In the genomic region with DNA sequence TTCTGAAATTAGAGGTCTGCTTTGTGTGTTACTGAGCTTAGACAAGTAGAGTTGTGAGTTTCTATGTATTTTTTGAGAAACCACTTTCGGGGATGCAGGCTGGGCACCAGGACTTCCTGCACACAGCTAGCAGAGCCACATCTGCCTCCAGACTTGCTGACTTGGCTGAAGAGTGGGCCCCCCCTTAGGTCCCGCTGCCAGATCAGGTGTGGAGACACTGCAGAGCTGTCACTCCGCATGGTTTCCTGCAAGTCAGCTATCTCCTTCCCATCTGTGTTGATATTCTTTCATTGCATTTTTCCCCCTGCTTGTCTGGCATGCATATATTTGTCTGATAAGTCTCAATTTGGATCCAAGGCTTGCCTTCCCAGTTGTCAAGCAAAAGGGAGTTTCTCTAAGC, we compare ENCODE assay signal across 16 mouse cellular contexts.
"Had no signal": no experiment of that assay in that cellular context is flagged by ENCODE, and none has a peak within 500 bp of the region (broad histone marks: within the 10 kb centered on the region; RNA-seq: fewer than 3 reads in every experiment).

No protein-coding gene starts in this region.

- H3K27me3 ChIP-seq: limb, embryonic 13.5 days; midbrain, embryonic 12.5 days; neural tube, embryonic 13.5 days had no signal

- H3K9ac ChIP-seq: limb, embryonic 13.5 days; liver, embryonic 14.5 days; midbrain, embryonic 12.5 days; neural tube, embryonic 13.5 days had no signal

- H3K36me3 ChIP-seq: limb, embryonic 13.5 days; midbrain, embryonic 12.5 days; neural tube, embryonic 13.5 days had no signal

- H3K4me2 ChIP-seq: limb, embryonic 13.5 days; midbrain, embryonic 12.5 days; neural tube, embryonic 13.5 days had no signal

- DNase-seq: kidney, postnatal 36 days; layer of hippocampus, adult 9-11 months; layer of hippocampus, postnatal 36 days; lung, adult 18-20 months; lung, postnatal 36 days; retina, postnatal 1 day; right cerebral cortex, postnatal 4 days; spleen, adult 18-20 months; thymus, adult 18-20 months; thymus, postnatal 14 days had no signal

- H3K27ac ChIP-seq: kidney, postnatal 0 days; limb, embryonic 13.5 days; liver, embryonic 14.5 days; midbrain, embryonic 12.5 days; neural tube, embryonic 13.5 days had no signal

- H3K4me1 ChIP-seq: midbrain, embryonic 12.5 days; neural tube, embryonic 13.5 days had no signal

- H3K4me3 ChIP-seq: limb, embryonic 13.5 days; midbrain, embryonic 12.5 days; neural tube, embryonic 13.5 days had no signal

- H3K9me3 ChIP-seq: limb, embryonic 13.5 days; midbrain, embryonic 12.5 days; neural tube, embryonic 13.5 days had no signal

- ATAC-seq: midbrain, embryonic 16.5 days had no signal
